Mouse (Mus musculus): ENCODE data around the gene Asb5. TPM values are rescaled to one million over a fixed set of nuclear protein-coding genes. Genes with fewer than 3 reads are reported as not detected.
"Not testable (repeated sequence)": the region's sequence is repeated elsewhere in the genome, so short reads cannot be mapped to it uniquely, and the experiment has no call there.

Gene Asb5
- total RNA-seq (2021): 1 to 10 TPM in 1 of 2 experiments, under 1 TPM in 1; 0.86 to 1.2 TPM

DNA sequence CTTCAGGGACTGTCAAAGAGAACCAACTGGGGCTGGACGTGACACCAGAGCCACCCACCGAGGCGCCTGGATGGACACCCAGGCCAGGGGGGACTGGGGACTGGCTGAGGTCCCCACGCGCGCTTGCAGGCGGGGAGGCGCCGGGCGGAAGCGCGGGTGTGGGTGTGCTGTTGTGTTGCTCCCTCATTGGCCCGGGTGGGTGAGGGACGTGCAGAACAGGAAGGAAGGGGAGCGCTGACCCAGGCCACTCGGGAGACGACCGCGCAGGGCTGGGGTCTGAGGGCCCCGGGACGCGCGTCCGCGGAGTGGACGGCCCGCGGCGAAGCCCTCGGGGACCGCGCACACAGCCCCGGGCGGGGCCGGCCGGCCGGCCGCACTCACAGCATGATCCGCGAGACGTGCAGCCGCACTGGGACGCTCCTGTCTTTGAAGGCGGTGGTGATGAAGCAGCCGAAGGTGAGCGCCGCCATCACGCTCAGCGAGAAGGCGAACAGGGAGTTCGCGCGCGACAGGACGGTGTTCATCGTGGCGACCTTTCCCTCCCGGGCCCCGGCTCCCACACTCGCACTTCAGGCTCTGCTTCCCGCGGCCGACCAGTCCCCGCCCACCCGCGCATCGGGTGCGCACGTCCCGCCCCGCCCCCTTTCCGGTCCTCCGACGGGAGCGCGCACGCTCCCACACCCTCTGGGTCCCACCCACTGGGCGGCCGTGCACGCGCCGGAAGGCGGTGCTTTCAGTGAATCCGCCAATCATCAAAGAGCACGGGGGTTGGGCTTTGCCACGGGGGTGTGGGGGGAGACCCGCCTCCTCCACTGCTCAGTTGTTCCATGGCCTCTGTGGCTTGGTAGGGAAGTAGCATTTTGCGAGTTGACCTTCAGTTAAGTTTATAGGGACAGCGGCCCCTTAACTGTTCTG lies at the start of gene Asb5, which contains the start of gene Spcs3:
Gene Asb5, plus strand, starts transcription at position 199 of the 915 bp plus-strand sequence.
Gene Spcs3, minus strand, starts transcription at position 617 of the 915 bp plus-strand sequence.
- intact Hi-C loops (cut with DNase I): no loop called here
- peak; percentile 98 for DNase-seq

DNA sequence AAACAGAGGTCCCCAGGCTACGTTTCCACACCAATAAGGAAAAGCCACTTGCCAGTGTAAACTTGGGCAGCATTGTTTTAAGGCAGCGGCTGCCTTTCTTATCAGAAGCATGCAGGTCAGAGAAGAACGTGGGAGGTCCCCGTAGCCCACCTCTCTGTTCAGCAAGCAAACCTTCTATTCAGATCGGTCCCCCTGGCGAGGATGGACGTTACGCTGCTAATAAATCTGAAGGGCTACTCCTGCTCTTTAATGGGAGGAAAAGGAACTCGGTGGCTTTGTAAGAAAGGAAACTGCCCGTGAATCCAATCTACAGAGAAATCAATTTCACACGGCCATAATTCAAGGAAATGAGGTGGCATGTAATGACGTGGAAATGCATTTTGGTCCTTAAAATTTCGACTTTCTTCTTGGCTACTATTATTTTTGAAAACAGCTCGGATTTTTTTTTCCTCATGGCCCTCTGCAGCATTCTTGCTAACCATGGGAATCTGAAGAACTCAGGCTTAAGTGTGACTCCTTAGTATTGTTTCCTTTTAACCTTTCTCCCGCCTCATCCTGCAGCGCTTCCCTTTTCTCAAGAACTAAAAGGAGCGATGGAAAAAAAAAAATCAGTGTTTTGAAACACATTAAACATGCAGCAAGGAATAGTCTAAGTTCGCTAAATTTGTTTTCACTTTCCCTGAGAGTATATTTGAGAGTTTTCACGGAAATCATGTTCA lies 42.7 kb upstream of the Asb5 start:
- intact Hi-C loops (cut with DNase I): no loop called here
- DNase-seq: no peak

DNA sequence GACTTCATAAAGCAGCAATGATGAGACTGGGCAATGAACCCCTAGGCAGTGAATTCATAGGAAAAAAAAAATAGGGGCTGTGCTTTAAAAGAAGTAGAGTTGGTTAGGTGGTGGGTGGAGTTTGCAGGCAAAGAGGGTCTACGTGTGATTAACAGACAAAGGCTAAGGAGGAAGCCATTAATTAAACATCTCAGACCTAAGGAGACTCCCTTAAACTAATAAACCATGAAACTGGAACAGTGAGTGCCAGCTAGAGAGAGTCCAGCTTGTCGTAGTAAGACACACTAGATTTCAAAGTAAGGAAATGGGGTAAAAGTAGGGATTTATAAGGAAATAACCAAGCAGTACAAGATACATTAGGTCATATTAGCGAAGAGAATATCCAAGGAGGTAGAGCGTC lies 40.9 kb upstream of the Asb5 start:
- DNase-seq: no peak
- intact Hi-C loops (cut with DNase I): no loop called here

DNA sequence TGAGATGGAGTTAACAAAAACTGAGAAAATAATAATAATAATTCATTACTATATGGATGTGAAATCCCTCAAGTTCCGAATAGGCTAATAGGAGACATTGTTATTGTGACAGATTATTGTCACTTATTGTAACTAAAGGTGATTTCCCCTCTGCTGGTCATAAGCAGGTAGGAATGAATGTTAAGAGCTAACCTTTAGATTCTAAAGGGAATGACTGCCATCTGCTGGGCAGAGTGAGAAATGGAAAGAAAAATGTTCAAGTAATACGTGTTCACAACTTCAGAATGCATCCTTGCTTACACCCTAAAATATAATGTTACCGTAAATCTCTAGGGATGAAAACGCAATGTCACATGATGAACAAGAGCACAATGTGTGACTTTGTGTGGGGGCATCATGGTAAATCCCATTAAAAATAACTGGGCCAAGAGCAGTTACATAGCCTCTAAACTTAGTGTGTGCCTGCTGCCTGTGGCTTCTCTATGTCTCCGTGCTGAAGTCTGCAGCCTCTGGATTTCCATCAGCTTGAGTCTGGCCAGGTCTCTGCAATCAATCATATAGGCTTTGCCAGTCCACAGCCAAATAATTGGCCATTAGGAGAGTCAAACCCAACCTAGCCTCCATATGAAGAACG lies 38.2 kb upstream of the Asb5 start:
- peak; percentile 31 for DNase-seq
- intact Hi-C loops (cut with DNase I): loop anchor here (2.0 to 10.0 kb wide), 3 partner anchors 414 to 796 kb away; partner anchors contain the start of gene Vegfc

DNA sequence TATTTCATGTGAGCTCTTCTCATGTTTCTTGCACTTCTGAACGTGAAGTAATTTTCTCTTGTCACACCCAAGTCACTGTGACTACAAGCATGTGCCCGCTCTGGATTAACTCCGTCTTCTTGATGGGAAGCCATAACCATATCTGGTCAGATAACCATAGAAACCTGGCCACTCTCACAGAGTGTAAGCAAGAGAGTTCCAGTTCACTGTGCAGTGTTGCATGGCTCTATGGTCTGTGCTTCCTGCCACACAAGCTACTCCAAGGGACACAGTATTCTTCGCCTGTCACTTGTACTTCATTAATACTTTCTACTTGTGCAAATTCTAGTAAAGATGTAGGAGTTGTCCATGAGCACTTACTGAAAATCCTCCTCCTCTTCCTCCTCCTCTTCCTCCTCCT lies 37.4 kb upstream of the Asb5 start:
- intact Hi-C loops (cut with DNase I): loop anchor here (2.0 to 10.0 kb wide), 3 partner anchors 415 to 797 kb away; partner anchors contain the start of gene Vegfc
- no peak for DNase-seq

DNA sequence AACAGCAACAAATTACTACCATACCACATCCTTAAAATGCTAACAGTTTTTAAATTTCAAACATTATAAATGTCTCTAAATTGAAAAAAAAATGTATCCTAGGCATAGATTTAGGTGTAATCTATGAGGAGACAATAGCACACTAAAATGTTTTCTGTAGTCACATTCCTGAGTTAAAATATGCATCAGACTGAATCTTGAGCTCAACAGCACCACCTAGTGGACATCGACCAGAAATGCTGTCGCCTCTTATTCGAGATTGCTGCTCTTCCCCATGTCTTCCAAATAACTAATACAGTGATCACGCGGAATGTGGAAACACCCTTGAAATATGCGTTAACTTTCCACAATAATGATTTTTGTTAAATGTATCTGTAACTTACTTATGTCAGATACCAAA lies 36.3 kb upstream of the Asb5 start:
- intact Hi-C loops (cut with DNase I): loop anchor here (5.0 to 10.0 kb wide), 2 partner anchors 621 to 798 kb away; no protein-coding TSS in a partner anchor
- DNase-seq: peak; percentile 43

DNA sequence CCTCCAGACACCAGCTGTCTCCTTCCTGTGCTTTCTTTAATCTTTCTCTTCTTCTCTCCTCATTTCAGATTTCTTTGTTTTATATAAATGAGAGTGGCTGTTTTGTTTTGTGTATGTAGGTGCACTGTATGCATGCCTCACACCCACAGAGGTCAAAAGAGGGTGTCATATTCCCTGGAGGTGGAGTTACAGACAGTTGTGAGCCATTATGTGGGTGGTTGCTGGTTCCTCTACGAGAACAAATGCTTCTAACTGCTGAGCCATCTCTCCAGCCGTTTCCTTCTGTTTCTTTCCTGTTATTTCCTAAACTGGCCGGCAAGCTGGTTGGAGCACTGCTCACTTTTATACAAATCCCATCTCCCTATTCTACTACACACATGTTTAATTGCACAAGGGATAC lies 35.5 kb upstream of the Asb5 start:
- intact Hi-C loops (cut with DNase I): loop anchor here (5.0 to 10.0 kb wide), 2 partner anchors 622 to 799 kb away; no protein-coding TSS in a partner anchor
- no peak for DNase-seq

DNA sequence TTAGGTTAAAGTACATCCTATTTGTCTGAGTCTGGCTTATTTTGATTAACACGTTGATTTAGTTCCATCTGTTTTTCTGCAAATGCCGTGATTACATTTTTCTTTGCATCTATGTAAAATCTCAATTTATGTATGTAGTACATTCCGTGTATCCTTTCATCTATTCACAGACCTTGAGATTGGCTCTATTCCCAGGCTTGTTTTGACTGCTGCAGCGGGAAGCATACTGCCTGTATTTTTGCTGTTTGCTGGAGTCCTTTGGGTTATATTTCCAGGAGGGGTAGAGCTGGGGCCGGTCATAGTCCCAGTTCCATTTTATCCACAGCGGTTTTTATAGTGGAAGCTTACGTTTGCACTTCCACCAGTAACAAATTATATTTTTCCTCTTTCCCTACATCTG lies 26.3 kb upstream of the Asb5 start:
- no peak for DNase-seq

DNA sequence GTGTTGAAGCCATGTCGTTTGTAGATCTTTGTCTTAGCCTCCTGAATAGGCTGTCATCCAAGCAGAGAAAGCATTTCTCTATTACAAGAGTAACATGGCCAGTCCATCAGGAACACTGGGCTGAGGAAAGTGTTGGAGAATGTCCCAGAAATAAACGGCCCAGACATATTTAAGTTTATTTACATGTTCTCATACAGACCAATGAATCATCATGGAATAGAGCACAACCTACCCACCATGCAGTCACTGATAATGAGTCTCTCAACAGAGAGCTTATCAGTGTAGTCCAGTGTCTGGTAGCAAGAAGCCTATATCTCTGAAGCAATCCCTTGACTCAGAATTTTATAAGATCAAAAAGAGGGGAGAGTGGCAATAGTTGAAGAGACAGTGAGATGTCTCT lies 24.3 kb upstream of the Asb5 start:
- intact Hi-C loops (cut with DNase I): loop anchor here (5.0 kb wide), 1 partner anchor 157 kb away; no protein-coding TSS in a partner anchor

More for the DNA sequence above, 26.3 kb upstream of the Asb5 start:
- intact Hi-C loops (cut with DNase I): no loop called here

DNA sequence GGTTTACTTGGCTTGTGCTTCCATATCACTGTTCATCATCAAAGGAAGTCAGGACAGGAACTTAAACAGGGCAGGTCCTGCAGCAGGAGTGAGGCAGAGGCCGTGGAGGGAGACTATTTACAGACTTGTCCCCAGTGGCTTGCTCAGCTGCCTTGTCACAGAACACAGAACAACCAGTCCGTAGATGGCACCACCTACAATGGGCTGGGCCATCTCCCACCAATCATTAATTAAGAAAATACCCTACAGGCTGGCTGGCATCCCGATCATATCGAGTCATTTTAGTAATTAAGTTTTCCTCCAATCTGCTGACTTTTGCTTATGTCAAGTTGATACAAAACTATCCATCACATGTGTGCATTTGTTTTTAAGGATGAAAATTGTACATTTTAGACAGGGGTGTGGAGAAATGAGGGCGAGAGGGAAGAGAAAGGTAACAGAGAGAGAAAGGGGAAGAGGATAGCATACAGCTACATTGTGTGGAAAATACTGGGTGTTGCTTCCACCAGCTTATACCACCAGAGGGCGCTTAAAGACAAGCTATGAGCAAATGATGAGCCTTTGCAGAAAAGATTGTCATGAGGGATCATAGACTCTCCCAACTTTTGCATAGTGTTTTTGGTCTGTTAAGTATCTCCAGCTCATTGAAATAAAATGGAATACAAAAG lies 21.8 kb upstream of the Asb5 start:
- DNase-seq: peak; percentile 77
- intact Hi-C loops (cut with DNase I): loop anchor here (5.0 kb wide), 1 partner anchor 155 kb away; no protein-coding TSS in a partner anchor

More for the DNA sequence above, 24.3 kb upstream of the Asb5 start:
- DNase-seq: no peak

DNA sequence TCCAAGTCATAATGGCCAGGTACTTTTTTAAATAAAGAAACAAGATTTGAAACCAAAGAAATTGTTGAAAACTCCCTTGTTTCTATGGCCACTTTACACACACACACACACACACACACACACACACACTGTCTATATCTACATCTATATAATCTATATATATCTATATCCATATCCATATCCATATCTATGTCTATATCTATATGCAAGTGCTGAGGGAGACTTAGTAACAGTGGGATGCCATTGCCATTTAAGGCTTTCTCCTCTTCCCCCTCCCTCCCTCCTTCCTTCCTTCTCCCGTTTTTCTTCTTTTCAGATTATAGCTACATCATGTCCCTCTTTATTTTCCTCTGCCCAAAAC lies 21.3 kb upstream of the Asb5 start:
- DNase-seq: no peak
- intact Hi-C loops (cut with DNase I): loop anchor here (5.0 kb wide), 1 partner anchor 154 kb away; no protein-coding TSS in a partner anchor

DNA sequence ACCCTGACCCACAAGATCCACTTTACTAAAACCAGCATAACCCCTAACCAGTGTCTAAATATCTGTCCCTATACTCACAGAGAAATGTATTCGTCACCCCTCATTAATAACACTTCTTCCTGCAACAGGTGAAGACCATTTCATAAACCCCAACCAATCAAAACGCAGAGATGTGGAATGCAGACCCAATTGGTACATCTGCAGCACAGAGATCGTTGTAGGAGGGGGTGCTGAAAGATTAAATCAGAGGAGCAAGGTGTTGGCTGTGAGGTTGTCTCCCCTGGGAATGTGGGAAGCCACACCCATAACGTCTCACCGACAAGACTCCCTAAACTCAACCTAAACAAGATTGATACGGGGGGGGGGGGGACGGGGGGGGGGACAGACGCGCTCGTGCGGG lies 20.6 kb upstream of the Asb5 start:
- DNase-seq: no peak
- intact Hi-C loops (cut with DNase I): loop anchor here (5.0 kb wide), 1 partner anchor 153 kb away; no protein-coding TSS in a partner anchor

DNA sequence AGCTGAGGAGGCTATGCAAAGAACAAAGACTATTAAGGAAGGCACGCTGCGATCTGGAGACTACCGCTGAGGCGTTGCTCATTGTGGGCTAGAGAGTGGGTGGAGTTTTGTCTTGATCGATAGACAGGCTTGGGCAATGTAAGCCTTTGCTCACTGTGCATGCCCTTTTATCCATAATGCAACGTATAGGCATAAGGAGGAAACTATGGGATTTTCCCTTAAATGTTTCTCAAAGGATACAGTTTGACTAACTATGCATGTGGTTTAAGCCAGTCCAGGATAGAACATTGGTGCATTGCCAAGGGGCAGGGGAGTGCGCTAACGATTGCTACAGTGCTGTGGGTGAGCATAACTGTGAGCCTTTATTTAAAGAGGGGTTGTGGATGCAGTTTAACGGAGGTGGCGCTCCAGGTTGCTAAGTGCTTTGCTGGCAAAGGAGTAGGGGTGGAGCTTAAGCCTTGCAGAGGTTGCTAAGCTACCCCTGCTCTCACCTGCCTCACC lies 20.1 kb upstream of the Asb5 start:
- peak; percentile 30 for DNase-seq
- intact Hi-C loops (cut with DNase I): loop anchor here (5.0 kb wide), 1 partner anchor 153 kb away; no protein-coding TSS in a partner anchor

DNA sequence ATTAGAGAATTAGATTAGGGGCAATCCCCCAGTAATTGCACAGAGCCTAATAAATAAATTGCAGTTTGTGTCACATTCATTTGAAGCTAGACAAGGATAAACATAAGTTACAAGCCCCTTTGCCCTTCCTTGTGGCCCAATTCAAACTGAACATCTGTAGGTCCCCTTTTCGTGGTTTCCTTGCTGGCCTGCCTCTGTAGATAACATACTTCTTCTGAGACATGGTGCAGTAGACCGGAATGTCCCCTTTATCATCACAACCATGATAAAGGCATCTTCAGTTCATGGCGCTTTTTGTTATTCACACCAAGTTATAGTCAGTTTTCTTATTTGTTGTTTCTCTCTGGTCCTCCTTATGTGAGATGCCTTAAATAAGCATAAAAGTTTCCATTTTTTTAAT lies 17.6 kb upstream of the Asb5 start:
- intact Hi-C loops (cut with DNase I): no loop called here
- DNase-seq: no peak

DNA sequence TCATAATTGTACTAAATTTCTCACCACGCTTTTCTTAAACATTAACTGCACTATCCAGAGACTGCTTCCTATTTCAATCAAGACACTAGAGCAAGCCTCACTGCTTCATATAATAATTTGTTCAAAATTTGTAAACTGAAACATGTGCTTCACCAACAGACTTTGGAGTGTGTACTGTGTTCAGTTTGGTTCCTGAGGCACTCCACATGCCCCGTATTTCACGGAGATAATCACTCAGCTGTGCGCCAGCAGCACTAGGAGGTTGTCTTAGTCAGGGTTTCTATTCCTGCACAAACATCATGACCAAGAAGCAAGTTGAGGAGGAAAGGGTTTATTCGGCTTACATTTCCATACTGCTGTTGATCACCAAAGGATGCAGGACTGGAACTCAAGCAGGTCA lies 17.2 kb upstream of the Asb5 start:
- intact Hi-C loops (cut with DNase I); DNase-seq: not testable (repeated sequence)

DNA sequence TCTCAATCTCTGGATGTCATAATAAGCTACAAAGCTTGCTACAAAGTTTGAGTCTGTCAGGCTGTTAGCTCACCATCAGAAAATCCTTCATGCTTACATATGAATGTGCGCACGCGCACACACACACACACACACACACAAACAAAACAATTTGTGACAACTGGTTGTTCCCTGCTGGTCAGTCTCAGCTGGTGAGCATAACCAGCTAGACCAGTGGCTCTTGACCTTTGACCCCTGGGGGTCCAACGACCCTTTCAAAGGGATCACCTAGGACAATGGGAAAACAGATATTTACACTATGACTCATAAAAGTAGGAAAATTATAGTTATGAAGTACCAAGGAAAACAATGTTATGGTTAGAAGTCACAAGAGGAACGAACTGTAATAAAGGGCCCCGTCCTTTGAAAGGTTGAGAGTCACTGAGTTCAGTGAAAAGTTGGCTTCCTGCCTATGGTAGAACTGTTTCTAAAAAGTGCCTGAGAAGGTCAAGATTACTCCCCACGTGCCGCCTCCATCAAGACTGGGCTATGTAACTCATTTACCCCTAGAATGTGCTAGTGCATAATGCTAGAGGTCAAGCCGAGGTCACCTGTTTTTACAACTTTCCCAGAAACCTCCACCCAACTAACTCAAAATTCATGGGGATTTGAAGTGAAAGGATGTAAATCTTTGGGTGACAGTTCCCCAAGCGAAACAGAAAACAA lies 10.5 kb upstream of the Asb5 start:
- intact Hi-C loops (cut with DNase I): no loop called here
- no peak for DNase-seq

DNA sequence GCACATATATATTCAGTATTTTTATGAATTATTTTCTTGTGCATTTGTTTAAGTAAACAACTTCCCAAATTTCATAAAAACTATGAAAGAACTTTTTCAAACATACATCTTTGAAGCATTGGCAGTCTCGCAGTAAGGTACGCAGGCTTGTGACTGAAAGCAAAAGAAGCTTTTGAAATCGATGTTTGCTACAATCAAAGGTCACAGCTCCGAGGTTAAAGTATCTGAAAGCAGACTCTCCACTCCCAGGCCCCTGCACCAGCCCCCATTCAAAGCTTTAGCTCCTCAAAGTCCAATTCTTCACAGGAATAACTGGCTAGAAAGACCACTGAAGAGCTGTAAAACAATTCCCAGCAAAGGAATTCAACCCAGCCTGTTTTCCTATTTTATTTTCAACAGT lies 8.9 kb upstream of the Asb5 start:
- intact Hi-C loops (cut with DNase I): no loop called here
- DNase-seq: no peak

DNA sequence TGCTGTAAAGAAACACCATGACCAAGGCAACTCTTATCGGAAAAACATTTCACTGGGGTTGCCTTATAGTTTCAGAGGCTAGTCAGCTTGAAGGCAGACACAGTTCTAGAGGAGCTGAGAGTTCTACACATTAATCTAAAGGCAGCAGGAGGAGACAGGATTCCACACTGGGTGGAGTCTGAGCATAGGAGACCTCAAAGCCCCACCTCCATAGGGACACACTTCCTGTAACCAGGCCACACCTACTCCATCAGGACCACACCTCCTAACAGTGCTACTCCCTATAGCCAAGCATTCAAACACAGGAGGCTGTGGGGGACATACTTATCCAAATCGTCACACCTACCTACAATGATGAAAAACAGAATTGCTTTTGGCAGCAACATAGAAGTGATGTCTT lies 3.8 kb upstream of the Asb5 start:
- intact Hi-C loops (cut with DNase I): no loop called here

DNA sequence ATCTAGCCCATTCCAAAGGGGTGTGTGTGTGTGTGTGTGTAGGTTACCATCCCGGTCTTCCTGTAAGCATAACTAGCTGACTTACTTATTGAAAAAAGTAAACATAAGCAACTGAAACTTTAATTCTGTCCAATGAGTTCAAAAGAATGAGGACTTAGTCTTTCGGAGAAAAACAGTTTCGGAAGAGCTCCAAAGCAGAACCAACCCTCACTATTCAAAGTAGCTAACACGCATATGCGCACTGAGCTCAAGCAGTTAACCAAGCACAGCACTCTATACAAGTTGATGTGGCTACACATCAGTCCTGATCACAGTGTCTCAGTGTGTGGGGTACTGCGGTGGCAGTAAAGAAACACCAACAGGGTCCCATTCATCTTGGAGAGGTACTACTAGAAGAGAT lies 2.7 kb upstream of the Asb5 start:
- no peak for DNase-seq
- intact Hi-C loops (cut with DNase I): no loop called here

More for the DNA sequence above, 3.8 kb upstream of the Asb5 start:
- DNase-seq: no peak
